Mouse (Mus musculus) G1E (cell line): ENCODE measurements at regions not wholly inside any gene's neighbourhood (a gene's known extent, or its start where the extent isn't known, plus 50 kb on each side); places are given as distances from the start of the nearest gene placed in this dataset.

Source experiments
- CTCF ChIP-seq: IDR thresholded peaks from 2 replicates; pipeline ENCODE4 v1.5.1; 2012; ENCODE audit warnings: low read depth, low read length, inconsistent platforms, mixed read lengths
- POLR2AphosphoS5 ChIP-seq: IDR thresholded peaks from 2 replicates; pipeline ENCODE4 v1.6.1; 2012; ENCODE audit warnings: low read depth, low read length, inconsistent platforms; ENCODE audit not compliant: insufficient replicate concordance

DNA sequence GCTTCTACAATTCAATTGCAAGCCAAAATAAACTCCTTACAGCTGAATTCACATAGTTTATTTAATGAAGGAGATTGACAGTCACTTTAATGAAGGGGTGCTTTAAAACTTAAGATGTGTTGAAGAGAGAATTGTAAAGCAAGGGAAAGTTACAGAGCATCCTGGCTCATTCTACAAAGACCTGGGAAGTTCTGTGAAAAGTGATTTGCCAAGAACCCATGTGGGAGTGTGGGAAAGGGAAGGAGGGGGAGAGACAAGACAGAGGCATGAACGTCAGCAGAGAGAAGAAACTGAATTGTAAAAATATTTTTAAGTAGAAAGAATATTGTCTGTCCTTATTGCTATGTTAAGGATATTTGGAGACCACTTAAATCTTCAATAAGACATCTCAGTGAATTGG lies 435.8 kb downstream of the Phf3 start:
- no peak for TF ChIP-seq CTCF
- no peak for TF ChIP-seq POLR2AphosphoS5
